Mouse (Mus musculus) kidney, adult 2 months (tissue): ENCODE measurements around the gene Il9. TPM values are rescaled to one million over a fixed set of nuclear protein-coding genes. Genes with fewer than 3 reads are reported as not detected.

Source experiments
- DNase-seq: peaks from one replicate; pipeline ENCODE4 v3.0.0; 2021
- H3K27ac ChIP-seq: fragments of 200-500 bp; 2 replicates; pipeline ENCODE4 v1.5.1; 2012; ENCODE audit warnings: low read depth, low read length, control low read depth, inconsistent platforms; ENCODE audit not compliant: insufficient read depth
- H3K27me3 ChIP-seq: fragments of 200-500 bp; replicated peaks from 2 replicates; pipeline ENCODE4 v1.6.1; 2012; ENCODE audit warnings: mild to moderate bottlenecking, moderate library complexity, low read length, inconsistent platforms; ENCODE audit not compliant: control insufficient read depth, insufficient read depth
- H3K36me3 ChIP-seq: fragments of 200-500 bp; 2 replicates; pipeline ENCODE4 v1.6.1; 2012; ENCODE audit warnings: mild to moderate bottlenecking, moderate library complexity, low read length, inconsistent platforms; ENCODE audit not compliant: control insufficient read depth, insufficient read depth
- H3K4me1 ChIP-seq: fragments of 200-500 bp; 2 replicates; pipeline ENCODE4 v1.6.1; 2011; ENCODE audit warnings: low read length; ENCODE audit not compliant: control insufficient read depth, insufficient read depth
- H3K4me3 ChIP-seq: fragments of 200-500 bp; 2 replicates; pipeline ENCODE4 v1.5.1; 2011; ENCODE audit warnings: mild to moderate bottlenecking, low read depth, low read length, control low read depth; ENCODE audit not compliant: insufficient read depth
- CTCF ChIP-seq: fragments of 200-500 bp; conservative IDR thresholded peaks from 2 replicates; pipeline ENCODE4 v1.5.1; 2011; ENCODE audit warnings: low read depth, mild to moderate bottlenecking, control low read depth, low read length, moderate library complexity, mixed read lengths; ENCODE audit not compliant: insufficient read depth, insufficient read length
- POLR2A ChIP-seq: fragments of 200-500 bp; IDR thresholded peaks from one replicate; pipeline ENCODE4 v1.6.1; 2011; ENCODE audit warnings: low read depth, low read length, control low read depth
- WGBS: fragments of 180-500 bp; shearing (Covaris S2); methylation state at CpG from one replicate; pipeline ENCODE4 v1.1.7; 2018; 5-methylcytosine and 5-hydroxymethylcytosine counted together
- polyA plus RNA-seq: library from polyadenylated mRNA; depleted of rRNA; stranded (reverse); fragments of >200 nt; gene quantifications from 2 replicates; pipeline ENCODE4 v1.2.3, GENCODE M21; 2012; rRNA removed

Gene Il9
- polyA plus RNA-seq = not detected in 2 replicates

DNA sequence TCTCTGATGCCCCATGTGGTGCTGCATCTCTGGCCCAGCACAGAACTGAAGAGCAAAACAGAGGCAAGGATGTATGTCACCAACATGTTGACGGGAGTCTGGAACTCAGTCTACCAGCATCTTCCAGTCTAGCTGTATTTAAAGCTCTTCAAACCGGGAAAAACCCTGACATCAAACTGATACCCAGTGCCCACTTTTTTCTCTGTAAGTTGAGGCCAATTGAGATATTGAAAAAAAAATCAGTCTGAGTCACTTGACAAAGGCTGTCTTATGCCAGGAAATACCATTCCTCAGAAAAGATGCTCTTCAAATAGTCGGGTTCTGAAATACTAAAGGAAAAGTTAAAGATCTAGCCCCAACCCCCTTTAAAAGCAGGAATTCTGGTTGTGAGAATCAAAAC lies at the start of gene Il9:
Il9 (minus strand) TSS at position 101 of the 400 bp plus-strand sequence.
- Histone ChIP-seq H3K4me1 (no peaks in the 10 kb centered on the region), H3K4me3 (no peak within 1 kb of the TSS), H3K36me3 (no peaks in the 10 kb centered on the region), H3K27me3 (no peaks in the 10 kb centered on the region), H3K27ac (no peak within 1 kb of the TSS)
- TF ChIP-seq CTCF (no peak), POLR2A (no peak)
- DNase-seq = no peak
- 79% methylated on average over 3 of the region's 3 CpGs for whole genome bisulfite sequencing

DNA sequence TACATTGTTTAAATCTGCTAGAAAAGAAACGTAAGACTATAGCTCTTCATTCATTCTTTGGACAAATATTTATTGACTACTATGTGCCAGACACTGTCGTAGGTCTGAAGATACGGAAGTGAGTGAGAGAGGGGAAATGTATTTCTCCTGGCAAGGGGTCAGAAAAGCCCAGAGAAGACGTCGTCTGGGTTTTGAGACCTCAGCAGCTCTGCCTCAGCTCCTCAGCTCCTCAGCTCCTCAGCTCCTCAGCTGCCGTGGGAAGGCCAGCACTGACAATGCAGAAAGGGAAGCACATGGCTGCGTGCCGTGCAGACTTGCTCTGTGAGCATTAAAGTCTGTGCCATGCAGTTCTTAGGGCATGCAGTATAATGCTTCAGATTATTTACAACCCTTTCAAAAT lies 47.6 kb upstream of the Il9 start:
- Histone ChIP-seq H3K27me3 (no peaks in the 10 kb centered on the region), H3K4me3 (no peak overlapping the region), H3K36me3 (no peaks in the 10 kb centered on the region; the same call in 1 of the 2 replicates), H3K27ac (no peak overlapping the region), H3K4me1 (no peaks in the 10 kb centered on the region)
- no peak for TF ChIP-seq CTCF
- TF ChIP-seq POLR2A = no peak
- DNase-seq = no peak
- 67% methylated on average over 8 of the region's 8 CpGs for WGBS

DNA sequence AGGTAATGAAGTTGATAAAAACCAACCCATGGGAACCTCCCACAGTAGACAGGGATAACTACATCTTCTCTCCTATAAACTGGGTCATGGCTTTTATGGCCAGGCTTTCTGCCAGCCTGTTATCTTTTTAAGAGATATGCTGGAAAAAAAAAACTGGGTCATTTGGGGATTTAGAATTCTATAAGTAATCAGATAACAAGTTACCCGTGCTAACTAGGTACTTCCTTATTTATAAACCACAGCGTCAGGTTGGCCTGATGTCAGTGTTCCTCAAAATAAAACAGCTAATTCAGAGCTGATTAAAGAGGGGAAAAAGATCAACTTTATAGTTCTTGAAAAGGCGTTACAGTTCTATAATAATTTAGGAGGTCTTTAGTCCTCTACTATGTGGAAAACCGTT lies 47.0 kb upstream of the Il9 start:
- DNase-seq = no peak
- no peak for TF ChIP-seq POLR2A
- TF ChIP-seq CTCF = no peak
- H3K27me3 ChIP-seq = no peaks in the 10 kb centered on the region
- H3K36me3 ChIP-seq = no peaks in the 10 kb centered on the region; the same call in 1 of the 2 replicates
- H3K4me1 ChIP-seq = no peaks in the 10 kb centered on the region
- no peak overlapping the region for H3K27ac ChIP-seq
- WGBS = 73% methylated on average over 4 of the region's 4 CpGs
- H3K4me3 ChIP-seq = no peak overlapping the region

DNA sequence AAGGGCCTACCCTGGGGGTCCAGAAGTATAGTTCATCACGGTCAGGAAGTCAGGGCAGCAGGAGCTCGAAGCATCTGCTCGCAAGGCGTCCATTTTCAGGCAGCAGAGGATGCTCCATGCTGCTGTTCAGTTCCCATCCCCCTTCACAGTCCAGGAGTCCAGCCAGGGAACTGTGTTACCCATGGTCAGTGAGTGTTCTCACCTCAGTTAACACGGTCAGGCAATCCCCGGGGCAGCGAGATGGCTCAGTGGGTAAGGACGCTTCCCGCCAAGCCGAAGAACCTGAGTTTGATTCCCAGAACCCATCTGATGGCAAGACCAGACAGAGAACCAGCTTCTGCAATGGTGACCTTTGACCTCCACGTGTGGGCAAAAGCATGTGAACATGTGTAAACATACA lies 46.2 kb upstream of the Il9 start:
- Histone ChIP-seq H3K27ac (no peak overlapping the region), H3K27me3 (no peaks in the 10 kb centered on the region), H3K4me1 (no peaks in the 10 kb centered on the region), H3K4me3 (no peak overlapping the region), H3K36me3 (no peaks in the 10 kb centered on the region; the same call in 1 of the 2 replicates)
- DNase-seq = peak; percentile 45
- TF ChIP-seq POLR2A (no peak), CTCF (no peak)
- WGBS = 75% methylated on average over 11 of the region's 11 CpGs

DNA sequence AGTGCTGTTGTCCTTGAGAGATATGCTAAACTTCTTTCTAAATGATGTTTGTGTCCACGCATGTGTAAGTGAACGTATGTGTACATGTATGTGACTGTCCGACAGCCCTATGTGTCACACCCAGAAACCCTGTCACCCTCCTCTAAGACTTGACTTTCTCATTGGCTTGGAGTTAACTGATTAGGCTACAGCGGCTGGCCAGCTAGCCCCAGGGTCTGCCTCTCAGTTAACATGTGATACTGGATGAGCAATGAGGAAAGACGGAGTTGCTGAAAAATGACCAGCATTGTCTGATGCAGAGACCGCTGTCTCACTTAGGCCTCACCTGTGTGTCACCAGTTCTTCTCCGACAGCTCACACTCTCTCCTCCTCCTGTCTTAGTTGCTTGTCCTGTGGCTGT lies 45.8 kb upstream of the Il9 start:
- no peak for DNase-seq
- H3K4me1 ChIP-seq = no peaks in the 10 kb centered on the region
- no peak overlapping the region for H3K4me3 ChIP-seq
- no peak for TF ChIP-seq CTCF
- no peak for TF ChIP-seq POLR2A
- 98% methylated on average over 7 of the region's 7 CpGs for WGBS
- H3K36me3 ChIP-seq = no peaks in the 10 kb centered on the region; the same call in 1 of the 2 replicates
- no peak overlapping the region for H3K27ac ChIP-seq
- no peaks in the 10 kb centered on the region for H3K27me3 ChIP-seq

DNA sequence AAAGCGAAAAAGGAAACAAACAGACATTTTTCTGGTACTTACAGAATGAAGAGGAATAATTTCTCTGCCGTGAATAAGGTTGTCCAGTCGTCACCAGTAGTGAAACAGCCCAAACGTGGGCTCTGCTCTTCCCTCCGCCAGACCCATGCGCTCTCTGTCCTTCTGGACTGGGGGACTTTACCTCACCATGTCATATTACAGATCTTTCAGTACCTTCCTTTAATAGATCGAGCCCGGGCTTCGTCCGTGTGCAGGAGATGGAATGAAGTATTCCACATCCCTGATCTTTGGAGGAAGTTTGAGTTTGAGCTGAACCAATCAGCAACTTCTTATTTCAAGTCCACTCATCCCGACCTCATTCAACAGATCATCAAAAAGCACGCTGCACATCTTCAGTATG lies 44.8 kb upstream of the Il9 start:
- DNase-seq = no peak
- no peak overlapping the region for H3K4me3 ChIP-seq
- TF ChIP-seq CTCF (no peak), POLR2A (no peak)
- WGBS = 92% methylated on average over 12 of the region's 12 CpGs
- H3K36me3 ChIP-seq = no peaks in the 10 kb centered on the region; the same call in 1 of the 2 replicates
- H3K27me3 ChIP-seq = no peaks in the 10 kb centered on the region
- no peaks in the 10 kb centered on the region for H3K4me1 ChIP-seq
- no peak overlapping the region for H3K27ac ChIP-seq

DNA sequence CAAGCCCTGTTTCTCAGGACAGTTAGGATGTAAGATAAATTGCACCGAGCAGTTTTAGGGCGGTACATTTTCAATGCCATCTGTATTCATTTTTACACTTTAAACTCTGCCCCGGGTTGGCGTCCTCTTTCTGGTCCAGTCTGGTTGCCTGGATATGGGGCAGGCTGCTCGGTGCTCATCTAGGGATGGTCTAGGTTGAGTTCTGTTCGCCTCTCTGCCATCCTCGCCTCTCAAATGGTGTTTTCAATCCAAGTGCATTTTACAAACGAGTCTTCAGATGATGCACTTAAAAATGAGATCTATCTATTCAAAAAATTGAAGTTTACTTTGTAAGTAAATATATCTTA lies 40.7 kb upstream of the Il9 start:
- TF ChIP-seq CTCF = no peak
- Histone ChIP-seq H3K36me3 (no peaks in the 10 kb centered on the region; the same call in 1 of the 2 replicates), H3K4me1 (no peaks in the 10 kb centered on the region), H3K27ac (no peak overlapping the region), H3K4me3 (peak overlapping the region; percentile 64), H3K27me3 (no peaks in the 10 kb centered on the region)
- 7% methylated on average over 8 of the region's 8 CpGs for WGBS
- no peak for DNase-seq
